Mouse (Mus musculus) hindbrain, embryonic 14.5 days (tissue): ENCODE results near the gene Lrrc51. TPM values are rescaled to one million over a fixed set of nuclear protein-coding genes. Genes with fewer than 3 reads are reported as not detected.

Experiments used
- ATAC-seq: fragments of 200-750 bp; cut with Nextera tagmentation; 2 replicates; pipeline ENCODE4 v1.8.0; 2017; ENCODE audit warnings: moderate number of reproducible peaks, mild to moderate bottlenecking, moderate TSS enrichment, moderate library complexity; ENCODE audit not compliant: low FRiP score
- DNase-seq: peaks from one replicate; pipeline ENCODE4 v3.0.0-alpha.2; 2015; ENCODE audit warnings: low spot score
- H3K27ac ChIP-seq: fragments of 300-500 bp; sonication (generic); 2 replicates; pipeline ENCODE4 v1.5.1; 2014; ENCODE audit warnings: mild to moderate bottlenecking, moderate library complexity
- H3K27me3 ChIP-seq: fragments of 300-500 bp; sonication (generic); 2 replicates; pipeline ENCODE4 v1.6.1; 2014; ENCODE audit warnings: mild to moderate bottlenecking, low read length, mixed read lengths; ENCODE audit not compliant: control insufficient read depth, insufficient read depth
- H3K36me3 ChIP-seq: fragments of 300-500 bp; sonication (generic); replicated peaks from 2 replicates; pipeline ENCODE4 v1.6.1; 2014; ENCODE audit not compliant: control insufficient read depth, insufficient read depth
- H3K4me1 ChIP-seq: fragments of 300-500 bp; sonication (generic); replicated peaks from 2 replicates; pipeline ENCODE4 v1.6.1; 2014; ENCODE audit warnings: antibody characterized with exemption, low read length, mixed read lengths; ENCODE audit not compliant: control insufficient read depth, insufficient read depth
- H3K4me2 ChIP-seq: fragments of 300-500 bp; sonication (generic); replicated peaks from 2 replicates; pipeline ENCODE4 v1.6.1; 2014; ENCODE audit warnings: mild to moderate bottlenecking, moderate library complexity
- H3K4me3 ChIP-seq: fragments of 300-500 bp; sonication (generic); replicated peaks from 2 replicates; pipeline ENCODE4 v1.5.1; 2014; ENCODE audit warnings: mild to moderate bottlenecking, low read length
- H3K9ac ChIP-seq: fragments of 300-500 bp; sonication (generic); 2 replicates; pipeline ENCODE4 v1.6.1; 2014
- H3K9me3 ChIP-seq: fragments of 300-500 bp; sonication (generic); 2 replicates; pipeline ENCODE4 v1.6.1; 2016; ENCODE audit warnings: low read length; ENCODE audit not compliant: control insufficient read depth
- WGBS: fragments of 180-500 bp; shearing (Covaris S2); extraction: QIAGEN DNeasy Blood & Tissue Kit; methylation state at CpG from one replicate; pipeline ENCODE4 v1.1.7; 2014; 5-methylcytosine and 5-hydroxymethylcytosine counted together
- polyA plus RNA-seq: library from polyadenylated mRNA; unstranded; fragments of >200 nt; fragmentation: Nextera tagmentation; extraction: Ambion mirVana; gene quantifications from 2 replicates; pipeline ENCODE4 v1.2.1, GENCODE M21; 2014

Gene Lrrc51
- polyA plus RNA-seq, 1 experiment from 2014 or later: 15.2 TPM

- no peak overlapping the region for H3K27ac ChIP-seq
- no peaks in the 10 kb centered on the region for H3K36me3 ChIP-seq
- H3K9me3 ChIP-seq: no peaks in the 10 kb centered on the region
- no peak overlapping the region for H3K9ac ChIP-seq
- WGBS: 85% methylated on average over 1 of the region's 1 CpGs
- no peak overlapping the region for H3K4me2 ChIP-seq
- H3K4me1 ChIP-seq: peaks cover 19% of the 10 kb centered on the region
- no peak for ATAC-seq
- DNase-seq: no peak
- H3K4me3 ChIP-seq: no peak overlapping the region
- no peaks in the 10 kb centered on the region for H3K27me3 ChIP-seq
Measured at GRCm38 (mm10) chr7:101967256-101967655, 33.6 kb upstream of the Lrrc51 start.

GRCm38 (mm10) chr7:101965606-101966005 is 31.9 kb upstream of the Lrrc51 start:
- 74% methylated on average over 2 of the region's 2 CpGs for WGBS
- H3K27ac ChIP-seq: no peak overlapping the region
- H3K4me1 ChIP-seq: peaks cover 8% of the 10 kb centered on the region
- ATAC-seq: no peak
- no peaks in the 10 kb centered on the region for H3K9me3 ChIP-seq
- no peaks in the 10 kb centered on the region for H3K36me3 ChIP-seq
- DNase-seq: no peak
- no peaks in the 10 kb centered on the region for H3K27me3 ChIP-seq
- no peak overlapping the region for H3K9ac ChIP-seq
- H3K4me3 ChIP-seq: no peak overlapping the region
- H3K4me2 ChIP-seq: no peak overlapping the region

- Histone ChIP-seq H3K9ac (no peak overlapping the region), H3K4me2 (no peak overlapping the region), H3K36me3 (no peaks in the 10 kb centered on the region), H3K9me3 (no peaks in the 10 kb centered on the region), H3K4me3 (no peak overlapping the region), H3K27ac (no peak overlapping the region), H3K4me1 (peaks cover 8% of the 10 kb centered on the region), H3K27me3 (no peaks in the 10 kb centered on the region)
- ATAC-seq: no peak
- DNase-seq: no peak
- 85% methylated on average over 4 of the region's 4 CpGs for WGBS
Measured at GRCm38 (mm10) chr7:101964551-101964950, 30.9 kb upstream of the Lrrc51 start.

GRCm38 (mm10) chr7:101963621-101964020 is 29.9 kb upstream of the Lrrc51 start:
- no peak overlapping the region for H3K4me3 ChIP-seq
- H3K4me2 ChIP-seq: no peak overlapping the region
- peaks cover under 1% of the 10 kb centered on the region; the same call in 1 of the 2 replicates for H3K4me1 ChIP-seq
- H3K9ac ChIP-seq: no peak overlapping the region
- H3K9me3 ChIP-seq: no peaks in the 10 kb centered on the region
- no peak overlapping the region for H3K27ac ChIP-seq
- no peaks in the 10 kb centered on the region for H3K27me3 ChIP-seq
- ATAC-seq: no peak
- DNase-seq: no peak
- WGBS: 92% methylated on average over 2 of the region's 2 CpGs
- H3K36me3 ChIP-seq: no peaks in the 10 kb centered on the region

GRCm38 (mm10) chr7:101962829-101963228 is 29.1 kb upstream of the Lrrc51 start:
- no peak overlapping the region for H3K9ac ChIP-seq
- no peak overlapping the region for H3K27ac ChIP-seq
- no peak for DNase-seq
- ATAC-seq: no peak
- no peak overlapping the region for H3K4me2 ChIP-seq
- 87% methylated on average over 2 of the region's 2 CpGs for WGBS
- no peaks in the 10 kb centered on the region; the same call in 1 of the 2 replicates for H3K4me1 ChIP-seq
- no peaks in the 10 kb centered on the region for H3K36me3 ChIP-seq
- H3K9me3 ChIP-seq: no peaks in the 10 kb centered on the region
- H3K27me3 ChIP-seq: no peaks in the 10 kb centered on the region
- H3K4me3 ChIP-seq: no peak overlapping the region

- DNase-seq: no peak
- no peak overlapping the region for H3K4me2 ChIP-seq
- no peaks in the 10 kb centered on the region for H3K9me3 ChIP-seq
- H3K4me1 ChIP-seq: no peaks in the 10 kb centered on the region; the same call in 1 of the 2 replicates
- no peak overlapping the region for H3K4me3 ChIP-seq
- no peaks in the 10 kb centered on the region for H3K27me3 ChIP-seq
- 94% methylated on average over 5 of the region's 5 CpGs for WGBS
- H3K36me3 ChIP-seq: no peaks in the 10 kb centered on the region
- no peak overlapping the region for H3K9ac ChIP-seq
- no peak overlapping the region for H3K27ac ChIP-seq
- no peak for ATAC-seq
Measured at GRCm38 (mm10) chr7:101956911-101957310, 23.2 kb upstream of the Lrrc51 start.

- H3K9me3 ChIP-seq: no peaks in the 10 kb centered on the region
- no peaks in the 10 kb centered on the region for H3K27me3 ChIP-seq
- no peak overlapping the region for H3K9ac ChIP-seq
- DNase-seq (no peak), ATAC-seq (no peak)
- no peak overlapping the region for H3K4me2 ChIP-seq
- H3K36me3 ChIP-seq: no peaks in the 10 kb centered on the region
- H3K4me3 ChIP-seq: no peak overlapping the region
- H3K27ac ChIP-seq: no peak overlapping the region
- no peaks in the 10 kb centered on the region; the same call in 1 of the 2 replicates for H3K4me1 ChIP-seq
- WGBS: 91% methylated on average over 1 of the region's 1 CpGs
Measured at GRCm38 (mm10) chr7:101956481-101956880, 22.8 kb upstream of the Lrrc51 start.

- Histone ChIP-seq H3K9ac (no peak overlapping the region), H3K27ac (no peak overlapping the region), H3K4me2 (no peak overlapping the region), H3K36me3 (no peaks in the 10 kb centered on the region), H3K4me1 (no peaks in the 10 kb centered on the region; the same call in 1 of the 2 replicates), H3K4me3 (no peak overlapping the region), H3K27me3 (no peaks in the 10 kb centered on the region), H3K9me3 (no peaks in the 10 kb centered on the region)
- DNase-seq: no peak
- no peak for ATAC-seq
- 52% methylated on average over 4 of the region's 4 CpGs for WGBS
Measured at GRCm38 (mm10) chr7:101955862-101956261, 22.2 kb upstream of the Lrrc51 start.

- DNase-seq (no peak), ATAC-seq (no peak)
- H3K4me3 ChIP-seq: no peak overlapping the region
- WGBS: 87% methylated on average over 2 of the region's 2 CpGs
- H3K4me1 ChIP-seq: no peaks in the 10 kb centered on the region; the same call in 1 of the 2 replicates
- no peak overlapping the region for H3K4me2 ChIP-seq
- no peaks in the 10 kb centered on the region for H3K36me3 ChIP-seq
- no peak overlapping the region for H3K27ac ChIP-seq
- no peaks in the 10 kb centered on the region for H3K9me3 ChIP-seq
- H3K27me3 ChIP-seq: no peaks in the 10 kb centered on the region
- no peak overlapping the region for H3K9ac ChIP-seq
Measured at GRCm38 (mm10) chr7:101955276-101955675, 21.6 kb upstream of the Lrrc51 start.

GRCm38 (mm10) chr7:101954163-101954562 is 20.5 kb upstream of the Lrrc51 start:
- DNase-seq (no peak), ATAC-seq (no peak)
- Histone ChIP-seq H3K27me3 (no peaks in the 10 kb centered on the region), H3K4me1 (no peaks in the 10 kb centered on the region), H3K27ac (no peak overlapping the region), H3K4me2 (no peak overlapping the region), H3K4me3 (no peak overlapping the region), H3K9ac (no peak overlapping the region), H3K36me3 (no peaks in the 10 kb centered on the region), H3K9me3 (no peaks in the 10 kb centered on the region)
- WGBS: 95% methylated on average over 2 of the region's 2 CpGs
